Mouse (Mus musculus): ENCODE data around the gene Vipr2. TPM values are rescaled to one million over a fixed set of nuclear protein-coding genes. Genes with fewer than 3 reads are reported as not detected.

Vipr2 gene
- polyA plus RNA-seq, 1 experiment from 2014 or later: 0.51 TPM

- Histone ChIP-seq H3K9ac (no peak overlapping the region), H3K9me3 (no peaks in the 10 kb centered on the region), H3K4me3 (no peak overlapping the region), H3K27ac (no peak overlapping the region), H3K27me3 (no peaks in the 10 kb centered on the region), H3K4me1 (replicated peaks) (peaks cover 8% of the 10 kb centered on the region), H3K4me2 (no peak overlapping the region), H3K36me3 (no peaks in the 10 kb centered on the region)
- no peak for ATAC-seq (ENCODE audit: low FRiP score)
- WGBS: 95% methylated on average over 3 of the region's 3 CpGs
These were observed 64.9 kb downstream of the Vipr2 start for GRCm38 (mm10) chr12:116142464-116142863.

GRCm38 (mm10) chr12:116145246-116145645, 67.7 kb downstream of the Vipr2 start:
- Histone ChIP-seq H3K4me3 (no peak overlapping the region), H3K4me1 (replicated peaks) (peaks cover 8% of the 10 kb centered on the region), H3K9ac (no peak overlapping the region), H3K27ac (no peak overlapping the region), H3K27me3 (no peaks in the 10 kb centered on the region), H3K9me3 (no peaks in the 10 kb centered on the region), H3K4me2 (no peak overlapping the region), H3K36me3 (no peaks in the 10 kb centered on the region)
- 36% methylated on average over 5 of the region's 5 CpGs for WGBS
- no peak for ATAC-seq (ENCODE audit: low FRiP score)

- no peak for ATAC-seq (ENCODE audit: low FRiP score)
These were observed 68.2 kb downstream of the Vipr2 start for GRCm38 (mm10) chr12:116145686-116146085.

GRCm38 (mm10) chr12:116146996-116147634, 69.6 kb downstream of the Vipr2 start:
- Histone ChIP-seq H3K4me3 (no peak overlapping the region), H3K9ac (no peak overlapping the region), H3K27me3 (no peaks in the 10 kb centered on the region), H3K27ac (no peak overlapping the region), H3K4me2 (no peak overlapping the region), H3K36me3 (no peaks in the 10 kb centered on the region), H3K9me3 (no peaks in the 10 kb centered on the region), H3K4me1 (replicated peaks) (peaks cover 8% of the 10 kb centered on the region)
- WGBS: 30% methylated on average over 8 of the region's 8 CpGs
- ATAC-seq (ENCODE audit: low FRiP score): peak; percentile 67; the same call in 1 of the 2 replicates

More at GRCm38 (mm10) chr12:116145686-116146085, 68.2 kb downstream of the Vipr2 start:
- no peak overlapping the region for H3K4me3 ChIP-seq
- peaks cover 8% of the 10 kb centered on the region for H3K4me1 ChIP-seq (replicated peaks)
- no peaks in the 10 kb centered on the region for H3K27me3 ChIP-seq
- no peaks in the 10 kb centered on the region for H3K36me3 ChIP-seq
- H3K9me3 ChIP-seq: no peaks in the 10 kb centered on the region
- H3K9ac ChIP-seq: no peak overlapping the region
- WGBS: 80% methylated on average over 1 of the region's 1 CpGs
- H3K27ac ChIP-seq: no peak overlapping the region
- no peak overlapping the region for H3K4me2 ChIP-seq

GRCm38 (mm10) chr12:116152866-116153428, 75.4 kb downstream of the Vipr2 start:
- Histone ChIP-seq H3K27ac (no peak overlapping the region), H3K9ac (no peak overlapping the region), H3K4me3 (no peak overlapping the region), H3K4me1 (replicated peaks) (no peaks in the 10 kb centered on the region), H3K9me3 (no peaks in the 10 kb centered on the region), H3K36me3 (no peaks in the 10 kb centered on the region), H3K4me2 (no peak overlapping the region), H3K27me3 (no peaks in the 10 kb centered on the region)
- WGBS: 88% methylated on average over 9 of the region's 9 CpGs
- no peak for ATAC-seq (ENCODE audit: low FRiP score)

- Histone ChIP-seq H3K9me3 (no peaks in the 10 kb centered on the region), H3K4me1 (replicated peaks) (no peaks in the 10 kb centered on the region), H3K4me3 (no peak overlapping the region), H3K9ac (no peak overlapping the region), H3K36me3 (no peaks in the 10 kb centered on the region), H3K27me3 (no peaks in the 10 kb centered on the region), H3K4me2 (no peak overlapping the region), H3K27ac (no peak overlapping the region)
- ATAC-seq (ENCODE audit: low FRiP score): peak; percentile 36; the same call in 1 of the 2 replicates
- WGBS: 84% methylated on average over 7 of the region's 7 CpGs
These were observed 79.4 kb downstream of the Vipr2 start for GRCm38 (mm10) chr12:116156792-116157532.

- WGBS: 89% methylated on average over 5 of the region's 5 CpGs
These were observed 81.7 kb downstream of the Vipr2 start for GRCm38 (mm10) chr12:116159223-116159622.

GRCm38 (mm10) chr12:116159695-116160094, 82.2 kb downstream of the Vipr2 start:
- H3K9me3 ChIP-seq: no peaks in the 10 kb centered on the region
- no peak overlapping the region for H3K9ac ChIP-seq
- 90% methylated on average over 2 of the region's 2 CpGs for WGBS
- no peaks in the 10 kb centered on the region for H3K27me3 ChIP-seq
- no peak overlapping the region for H3K4me3 ChIP-seq
- H3K4me2 ChIP-seq: no peak overlapping the region
- H3K4me1 ChIP-seq (replicated peaks): no peaks in the 10 kb centered on the region
- H3K36me3 ChIP-seq: no peaks in the 10 kb centered on the region
- no peak overlapping the region for H3K27ac ChIP-seq
- no peak for ATAC-seq (ENCODE audit: low FRiP score)

More at GRCm38 (mm10) chr12:116159223-116159622, 81.7 kb downstream of the Vipr2 start:
- Histone ChIP-seq H3K27ac (no peak overlapping the region), H3K4me3 (no peak overlapping the region), H3K4me1 (replicated peaks) (no peaks in the 10 kb centered on the region), H3K9me3 (no peaks in the 10 kb centered on the region), H3K9ac (no peak overlapping the region), H3K4me2 (no peak overlapping the region), H3K36me3 (no peaks in the 10 kb centered on the region), H3K27me3 (no peaks in the 10 kb centered on the region)
- no peak for ATAC-seq (ENCODE audit: low FRiP score)

- Histone ChIP-seq H3K27ac (no peak overlapping the region), H3K27me3 (no peaks in the 10 kb centered on the region), H3K4me1 (replicated peaks) (no peaks in the 10 kb centered on the region), H3K9ac (no peak overlapping the region), H3K9me3 (no peaks in the 10 kb centered on the region), H3K4me3 (no peak overlapping the region), H3K36me3 (no peaks in the 10 kb centered on the region), H3K4me2 (no peak overlapping the region)
- ATAC-seq (ENCODE audit: low FRiP score): no peak
These were observed 87.8 kb downstream of the Vipr2 start for GRCm38 (mm10) chr12:116165368-116165767.

GRCm38 (mm10) chr12:116169666-116170065, 92.1 kb downstream of the Vipr2 start:
- 86% methylated on average over 5 of the region's 5 CpGs for WGBS
- Histone ChIP-seq H3K36me3 (no peaks in the 10 kb centered on the region), H3K4me2 (no peak overlapping the region), H3K4me1 (replicated peaks) (0 out of 2 replicates have a peak, but pooled peaks cover 3% of the 10 kb centered on the region), H3K9ac (no peak overlapping the region), H3K9me3 (no peaks in the 10 kb centered on the region), H3K27me3 (no peaks in the 10 kb centered on the region), H3K4me3 (no peak overlapping the region), H3K27ac (no peak overlapping the region)
- ATAC-seq (ENCODE audit: low FRiP score): no peak

GRCm38 (mm10) chr12:116176930-116177329, 99.4 kb downstream of the Vipr2 start:
- no peak overlapping the region for H3K9ac ChIP-seq
- no peaks in the 10 kb centered on the region for H3K27me3 ChIP-seq
- H3K9me3 ChIP-seq: no peaks in the 10 kb centered on the region
- H3K4me3 ChIP-seq: no peak overlapping the region
- ATAC-seq (ENCODE audit: low FRiP score): no peak
- no peaks in the 10 kb centered on the region for H3K36me3 ChIP-seq
- no peaks in the 10 kb centered on the region for H3K4me1 ChIP-seq (replicated peaks)
- no peak overlapping the region for H3K4me2 ChIP-seq
- WGBS: 93% methylated on average over 3 of the region's 3 CpGs
- H3K27ac ChIP-seq: no peak overlapping the region

GRCm38 (mm10) chr12:116181436-116182050, 104.0 kb downstream of the Vipr2 start:
- H3K4me1 ChIP-seq (replicated peaks): no peaks in the 10 kb centered on the region
- H3K4me2 ChIP-seq: no peak overlapping the region
- no peak overlapping the region for H3K9ac ChIP-seq
- no peaks in the 10 kb centered on the region for H3K27me3 ChIP-seq
- 84% methylated on average over 4 of the region's 4 CpGs for WGBS
- no peaks in the 10 kb centered on the region for H3K36me3 ChIP-seq
- no peak for ATAC-seq (ENCODE audit: low FRiP score)
- no peak overlapping the region for H3K27ac ChIP-seq
- no peaks in the 10 kb centered on the region for H3K9me3 ChIP-seq
- H3K4me3 ChIP-seq: no peak overlapping the region
